In genomic region chr19:47178431-47179271, GRCm38 (mm10) we compare ENCODE assay signal across 8 mouse cellular contexts. TPM values are rescaled to one million over a fixed set of nuclear protein-coding genes. Genes with fewer than 3 reads are reported as not detected.
DNase-seq lines count a peak whose midpoint lies in the region; ATAC-seq lines count a peak whose summit lies in the region.

Neurl1a (plus strand) TSS chr19:47178820.

- peak within 1 kb of the TSS; percentile 84 for H3K4me3 ChIP-seq in hindbrain, embryonic 15.5 days
- H3K4me3 ChIP-seq in midbrain, embryonic 10.5 days = peak within 1 kb of the TSS; percentile 78

- DNase-seq in adrenal gland, adult 18-20 months (ENCODE audit: low spot score in 2 of 2) = peak; percentile 45 to 59
- DNase-seq in cerebellum, adult 9-11 months = peak; percentile 83
- DNase-seq in frontal cortex, postnatal 14 days (ENCODE audit: low spot score in 2 of 2) = peak; percentile 55 to 58
- peak; percentile 73 to 78 for DNase-seq in left cerebral cortex, postnatal 36 days (ENCODE audit: low spot score in 2 of 2)
- DNase-seq in midbrain, embryonic 10.5 days (ENCODE audit: low spot score) = peak; percentile 74
- DNase-seq in splenic B cell, adult 2 months (ENCODE audit: low read depth, low spot score) = peak; percentile 29
- DNase-seq in spleen, adult 12 weeks (ENCODE audit: low spot score) = no peak

- H3K36me3 ChIP-seq in hindbrain, embryonic 15.5 days = no peaks in the 10 kb centered on the region
- no peaks in the 10 kb centered on the region for H3K36me3 ChIP-seq in midbrain, embryonic 10.5 days
- no peaks in the 10 kb centered on the region for H3K36me3 ChIP-seq in splenic B cell, adult 2 months (ENCODE audit: control insufficient read depth, insufficient read depth, low read length, poor library complexity, severe bottlenecking)

- peak; percentile 67 for ATAC-seq in hindbrain, embryonic 15.5 days (ENCODE audit: low FRiP score, low read depth)

- peaks cover 22% of the 10 kb centered on the region for H3K4me1 ChIP-seq in hindbrain, embryonic 15.5 days (replicated peaks)
- H3K4me1 ChIP-seq in midbrain, embryonic 10.5 days = peaks cover 25% of the 10 kb centered on the region

- H3K9ac ChIP-seq in hindbrain, embryonic 15.5 days = peak within 1 kb of the TSS; percentile 70

- intact Hi-C loops in left cerebral cortex, postnatal 36 days (cut with DNase I) = loop anchor here (2.0 to 5.0 kb wide), 2 partner anchors 44 to 80 kb away; no protein-coding TSS in a partner anchor

- H3K9me3 ChIP-seq in hindbrain, embryonic 15.5 days = no peaks in the 10 kb centered on the region
- H3K9me3 ChIP-seq in midbrain, embryonic 10.5 days (replicated peaks) = peaks cover 11% of the 10 kb centered on the region

- H3K4me2 ChIP-seq in hindbrain, embryonic 15.5 days = peak within 1 kb of the TSS; percentile 96

- peak within 1 kb of the TSS; percentile 86 for H3K27ac ChIP-seq in hindbrain, embryonic 15.5 days (replicated peaks)
- peak within 1 kb of the TSS; percentile 74 for H3K27ac ChIP-seq in midbrain, embryonic 10.5 days (replicated peaks)

- under 1% methylated on average over 66 of the region's 98 CpGs for WGBS in hindbrain, embryonic 15.5 days
- under 1% methylated on average over 98 of the region's 98 CpGs for WGBS in midbrain, embryonic 10.5 days

- no peaks in the 10 kb centered on the region for H3K27me3 ChIP-seq in hindbrain, embryonic 15.5 days
- peaks cover 66% of the 10 kb centered on the region for H3K27me3 ChIP-seq in midbrain, embryonic 10.5 days (ENCODE audit: low read depth, poor library complexity, severe bottlenecking)
- no peaks in the 10 kb centered on the region; the same call in 1 of the 2 replicates for H3K27me3 ChIP-seq in splenic B cell, adult 2 months (ENCODE audit: control insufficient read depth, insufficient read depth, low read length, poor library complexity, severe bottlenecking)

RNA-seq across cellular contexts. Expression of gene Neurl1a, which starts in this region (rescaled TPM):
- total RNA-seq in adrenal gland, adult 18-20 months (2021) = 10 to 100 TPM; 13.4 to 16.9 TPM
- polyA plus RNA-seq in hindbrain, embryonic 15.5 days (2015; fragmentation: Nextera tagmentation; extraction: Ambion mirVana) = 17.6 and 17.9 TPM in 2 replicates
- total RNA-seq in left cerebral cortex, postnatal 36 days (2021) = 100 to 1,000 TPM; 201 to 207 TPM
- 4.4 and 5.0 TPM in 2 replicates for polyA plus RNA-seq in midbrain, embryonic 10.5 days (2016; fragmentation: Nextera tagmentation; extraction: Ambion mirVana)

Comparison
In these comparisons a context has a peak if more than half of its experiments do, and no peak if none do; other contexts are left out.
1. RNA of gene Neurl1a (total RNA-seq): 201 to 207 TPM in left cerebral cortex, postnatal 36 days; 13.4 to 16.9 TPM in adrenal gland, adult 18-20 months; every median in the first group is over 10 times any median in the second.